Mouse (Mus musculus): Measurements from ENCODE around the gene Mrps21.

DNA sequence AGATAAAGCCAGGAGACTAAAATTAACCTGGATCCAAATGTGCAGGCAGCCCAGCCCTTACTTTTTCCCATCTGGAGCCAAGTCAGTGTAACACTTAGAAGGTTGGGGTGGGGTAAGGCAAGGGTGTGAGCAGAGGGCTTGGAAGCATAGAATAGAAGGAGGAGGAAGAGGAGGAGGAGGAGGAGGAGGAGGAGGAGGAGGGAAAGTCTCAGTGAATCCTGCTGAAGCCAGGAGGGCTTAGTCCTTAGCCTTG, 31.0 kb upstream of the Mrps21 start:
- TF ChIP-seq CTCF (IDR thresholded peaks at IDR 0.05; ENCODE audit: control insufficient read depth, insufficient read depth, low read length), result no peak
- TF ChIP-seq POLR2A (IDR thresholded peaks at IDR 0.05; ENCODE audit: borderline replicate concordance, control insufficient read depth, low read depth, low read length), result no peak

Data from bone marrow, adult 2 months (tissue).